Mouse (Mus musculus) megakaryocyte, adult 5-6 weeks (primary cell): ENCODE measurements around the gene C530008M17Rik. TPM values are rescaled to one million over a fixed set of nuclear protein-coding genes. Genes with fewer than 3 reads are reported as not detected.

Source experiments
- ATAC-seq: 2 replicates; pipeline ENCODE4 v1.8.0; 2016; ENCODE audit warnings: mild to moderate bottlenecking, inconsistent platforms; ENCODE audit not compliant: poor library complexity, severe bottlenecking
- total RNA-seq, 2 experiments: library from RNA; stranded (forward) in 1 of 2; stranded (reverse) in 1 of 2; fragments of 153-499, 151-499 nt in 1 of 2; fragments of 221-1000, 200-1000 nt in 1 of 2; gene quantifications; 2 replicates each; pipeline versions ENCODE4 v1.2.3 to v1.2.4; 2015 to 2017

The C530008M17Rik gene
- total RNA-seq, 2 experiments from 2014 or later, result 0.15 to 1.6 TPM

- no peak for ATAC-seq
These were observed 107.4 kb downstream of the C530008M17Rik start for GRCm38 (mm10) chr5:76763731-76764130.

- no peak for ATAC-seq
These were observed 112.7 kb downstream of the C530008M17Rik start for GRCm38 (mm10) chr5:76769014-76769413.

GRCm38 (mm10) chr5:76769572-76769971 is 113.3 kb downstream of the C530008M17Rik start:
- peak; percentile 83 for ATAC-seq

GRCm38 (mm10) chr5:76771371-76771770 is 115.1 kb downstream of the C530008M17Rik start:
- peak; percentile 77 for ATAC-seq

- ATAC-seq, result no peak
These were observed 116.5 kb downstream of the C530008M17Rik start for GRCm38 (mm10) chr5:76772831-76773230.

- ATAC-seq, result no peak
These were observed 117.3 kb downstream of the C530008M17Rik start for GRCm38 (mm10) chr5:76773492-76774158.

- peak; percentile 93 for ATAC-seq
These were observed 122.8 kb downstream of the C530008M17Rik start for GRCm38 (mm10) chr5:76779094-76779615.

GRCm38 (mm10) chr5:76781943-76782342 is 125.6 kb downstream of the C530008M17Rik start:
- no peak for ATAC-seq

- no peak for ATAC-seq
These were observed 126.2 kb downstream of the C530008M17Rik start for GRCm38 (mm10) chr5:76782414-76783103.

GRCm38 (mm10) chr5:76783104-76783441 is 126.8 kb downstream of the C530008M17Rik start:
- no peak for ATAC-seq

- peak; percentile 46 for ATAC-seq
These were observed 127.9 kb downstream of the C530008M17Rik start for GRCm38 (mm10) chr5:76784151-76784723.

- ATAC-seq, result no peak
These were observed 128.7 kb downstream of the C530008M17Rik start for GRCm38 (mm10) chr5:76785013-76785412.

- no peak for ATAC-seq
These were observed 133.6 kb downstream of the C530008M17Rik start for GRCm38 (mm10) chr5:76789881-76790280.

GRCm38 (mm10) chr5:76791280-76791679 is 135.0 kb downstream of the C530008M17Rik start:
- ATAC-seq, result no peak

- no peak for ATAC-seq
These were observed 136.4 kb downstream of the C530008M17Rik start for GRCm38 (mm10) chr5:76792720-76793119.

- no peak for ATAC-seq
These were observed 141.7 kb downstream of the C530008M17Rik start for GRCm38 (mm10) chr5:76798043-76798442.

GRCm38 (mm10) chr5:76799471-76799870 is 143.2 kb downstream of the C530008M17Rik start:
- no peak for ATAC-seq

GRCm38 (mm10) chr5:76809031-76809430 is 152.7 kb downstream of the C530008M17Rik start:
- ATAC-seq, result no peak

GRCm38 (mm10) chr5:76815035-76815434 is 158.7 kb downstream of the C530008M17Rik start:
- ATAC-seq, result no peak

- no peak for ATAC-seq
These were observed 159.6 kb downstream of the C530008M17Rik start for GRCm38 (mm10) chr5:76815786-76816455.

GRCm38 (mm10) chr5:76816748-76817147 is 160.4 kb downstream of the C530008M17Rik start:
- ATAC-seq, result no peak
